Mouse (Mus musculus): ENCODE data around the gene Vps52. TPM values are rescaled to one million over a fixed set of nuclear protein-coding genes. Genes with fewer than 3 reads are reported as not detected.
"Not testable (repeated sequence)": the region's sequence is repeated elsewhere in the genome, so short reads cannot be mapped to it uniquely, and the experiment has no call there.

Vps52 gene
- polyA plus RNA-seq, 1 experiment from 2014 or later: 51.3 TPM

- WGBS: under 1% methylated on average over 36 of the region's 36 CpGs
- no peaks in the 10 kb centered on the region for H3K9me3 ChIP-seq
- H3K27me3 ChIP-seq (ENCODE audit: poor library complexity, severe bottlenecking): no peaks in the 10 kb centered on the region
- H3K4me3 ChIP-seq: peak within 1 kb of the TSS; percentile 96
- peaks cover 72% of the 10 kb centered on the region for H3K36me3 ChIP-seq (replicated peaks)
- peaks cover 26% of the 10 kb centered on the region for H3K4me1 ChIP-seq
- H3K27ac ChIP-seq: peak within 1 kb of the TSS; percentile 89
- DNase-seq (ENCODE audit: extremely low spot score, low spot score): peak; percentile 89
Measured at GRCm38 (mm10) chr17:33940206-33940805, 15.3 kb upstream of the Vps52 start, which contains the start of the genes Pfdn6 and Wdr46. Pfdn6 (minus strand) TSS chr17:33940343. Wdr46 (plus strand) TSS chr17:33940660.

GRCm38 (mm10) chr17:33940981-33941380 lies 14.6 kb upstream of the Vps52 start:
- no peaks in the 10 kb centered on the region for H3K9me3 ChIP-seq
- peak overlapping the region; percentile 89 for H3K27ac ChIP-seq
- H3K4me1 ChIP-seq: peaks cover 26% of the 10 kb centered on the region
- peaks cover 72% of the 10 kb centered on the region for H3K36me3 ChIP-seq (replicated peaks)
- H3K4me3 ChIP-seq: peak overlapping the region; percentile 96
- 3% methylated on average over 26 of the region's 26 CpGs for WGBS
- no peak for DNase-seq (ENCODE audit: extremely low spot score, low spot score)
- no peaks in the 10 kb centered on the region for H3K27me3 ChIP-seq (ENCODE audit: poor library complexity, severe bottlenecking)

GRCm38 (mm10) chr17:33941381-33941780 lies 14.2 kb upstream of the Vps52 start:
- peaks cover 26% of the 10 kb centered on the region for H3K4me1 ChIP-seq
- H3K27me3 ChIP-seq (ENCODE audit: poor library complexity, severe bottlenecking): no peaks in the 10 kb centered on the region
- H3K36me3 ChIP-seq (replicated peaks): peaks cover 72% of the 10 kb centered on the region
- peak overlapping the region; percentile 96 for H3K4me3 ChIP-seq
- peak overlapping the region; percentile 89; the same call in 1 of the 2 replicates for H3K27ac ChIP-seq
- no peaks in the 10 kb centered on the region for H3K9me3 ChIP-seq
- DNase-seq (ENCODE audit: extremely low spot score, low spot score): no peak
- 63% methylated on average over 19 of the region's 19 CpGs for whole genome bisulfite sequencing

- DNase-seq (ENCODE audit: extremely low spot score, low spot score): no peak
- peaks cover 26% of the 10 kb centered on the region for H3K4me1 ChIP-seq
- no peaks in the 10 kb centered on the region for H3K27me3 ChIP-seq (ENCODE audit: poor library complexity, severe bottlenecking)
- H3K36me3 ChIP-seq (replicated peaks): peaks cover 72% of the 10 kb centered on the region
- no peak overlapping the region for H3K4me3 ChIP-seq
- 95% methylated on average over 15 of the region's 15 CpGs for WGBS
- H3K27ac ChIP-seq: no peak overlapping the region
- H3K9me3 ChIP-seq: no peaks in the 10 kb centered on the region
Measured at GRCm38 (mm10) chr17:33943454-33943853, 12.2 kb upstream of the Vps52 start.

- no peaks in the 10 kb centered on the region for H3K9me3 ChIP-seq
- peaks cover 98% of the 10 kb centered on the region for H3K36me3 ChIP-seq (replicated peaks)
- H3K4me3 ChIP-seq: 0 out of 2 replicates have a peak overlapping the region, but pooled peaks have one; percentile 10
- no peak overlapping the region for H3K27ac ChIP-seq
- DNase-seq (ENCODE audit: extremely low spot score, low spot score): no peak
- H3K27me3 ChIP-seq (ENCODE audit: poor library complexity, severe bottlenecking): no peaks in the 10 kb centered on the region
- WGBS: 93% methylated on average over 10 of the region's 10 CpGs
- peaks cover 26% of the 10 kb centered on the region for H3K4me1 ChIP-seq
Measured at GRCm38 (mm10) chr17:33947430-33948089, 8.1 kb upstream of the Vps52 start.

GRCm38 (mm10) chr17:33948090-33948904 lies 7.3 kb upstream of the Vps52 start:
- H3K36me3 ChIP-seq (replicated peaks): peaks cover 98% of the 10 kb centered on the region
- peak overlapping the region; percentile 10; the same call in 1 of the 2 replicates for H3K4me3 ChIP-seq

GRCm38 (mm10) chr17:33948905-33949537 lies 6.6 kb upstream of the Vps52 start:
- Histone ChIP-seq H3K27me3 (ENCODE audit: poor library complexity, severe bottlenecking) (no peaks in the 10 kb centered on the region), H3K27ac (no peak overlapping the region), H3K36me3 (replicated peaks) (peaks cover 98% of the 10 kb centered on the region), H3K4me3 (no peak overlapping the region; the same call in 1 of the 2 replicates), H3K9me3 (no peaks in the 10 kb centered on the region), H3K4me1 (peaks cover 41% of the 10 kb centered on the region)
- no peak for DNase-seq (ENCODE audit: extremely low spot score, low spot score)
- WGBS: 91% methylated on average over 19 of the region's 19 CpGs

More at GRCm38 (mm10) chr17:33948090-33948904, 7.3 kb upstream of the Vps52 start:
- no peak for DNase-seq (ENCODE audit: extremely low spot score, low spot score)
- peaks cover 34% of the 10 kb centered on the region for H3K4me1 ChIP-seq
- H3K27ac ChIP-seq: no peak overlapping the region
- H3K9me3 ChIP-seq: no peaks in the 10 kb centered on the region
- WGBS: 91% methylated on average over 22 of the region's 22 CpGs
- no peaks in the 10 kb centered on the region for H3K27me3 ChIP-seq (ENCODE audit: poor library complexity, severe bottlenecking)

- WGBS: 78% methylated on average over 10 of the region's 10 CpGs
Measured at GRCm38 (mm10) chr17:33950131-33950625, 5.4 kb upstream of the Vps52 start.

GRCm38 (mm10) chr17:33951021-33951946 lies 4.3 kb upstream of the Vps52 start, which contains the start of gene B3galt4:
B3galt4 (minus strand) TSS chr17:33951488.
- Histone ChIP-seq H3K27ac (peak within 1 kb of the TSS; percentile 86), H3K9me3 (no peaks in the 10 kb centered on the region), H3K4me3 (peak within 1 kb of the TSS; percentile 56), H3K4me1 (peaks cover 50% of the 10 kb centered on the region), H3K36me3 (replicated peaks) (peaks cover 85% of the 10 kb centered on the region), H3K27me3 (ENCODE audit: poor library complexity, severe bottlenecking) (no peaks in the 10 kb centered on the region)
- WGBS: under 1% methylated on average over 45 of the region's 45 CpGs
- peak; percentile 87 for DNase-seq (ENCODE audit: extremely low spot score, low spot score)

More at GRCm38 (mm10) chr17:33950131-33950625, 5.4 kb upstream of the Vps52 start:
- no peaks in the 10 kb centered on the region for H3K27me3 ChIP-seq (ENCODE audit: poor library complexity, severe bottlenecking)
- no peak for DNase-seq (ENCODE audit: extremely low spot score, low spot score)
- H3K4me3 ChIP-seq: peak overlapping the region; percentile 56
- H3K4me1 ChIP-seq: peaks cover 49% of the 10 kb centered on the region
- H3K36me3 ChIP-seq (replicated peaks): peaks cover 96% of the 10 kb centered on the region
- H3K27ac ChIP-seq: peak overlapping the region; percentile 86
- no peaks in the 10 kb centered on the region for H3K9me3 ChIP-seq

GRCm38 (mm10) chr17:33952015-33952414 lies 3.6 kb upstream of the Vps52 start:
- peaks cover 58% of the 10 kb centered on the region for H3K4me1 ChIP-seq
- H3K9me3 ChIP-seq; DNase-seq (ENCODE audit: extremely low spot score, low spot score); H3K27me3 ChIP-seq (ENCODE audit: poor library complexity, severe bottlenecking); H3K27ac ChIP-seq: not testable (repeated sequence)
- 78% methylated on average over 13 of the region's 13 CpGs for WGBS
- H3K4me3 ChIP-seq: peak overlapping the region; percentile 56
- peaks cover 78% of the 10 kb centered on the region for H3K36me3 ChIP-seq (replicated peaks)

GRCm38 (mm10) chr17:33952879-33953278 lies 2.7 kb upstream of the Vps52 start:
- Histone ChIP-seq H3K4me3 (peak overlapping the region; percentile 71), H3K36me3 (replicated peaks) (peaks cover 72% of the 10 kb centered on the region), H3K27me3 (ENCODE audit: poor library complexity, severe bottlenecking) (no peaks in the 10 kb centered on the region), H3K27ac (peak overlapping the region; percentile 32; the same call in 1 of the 2 replicates), H3K9me3 (no peaks in the 10 kb centered on the region), H3K4me1 (peaks cover 64% of the 10 kb centered on the region)
- WGBS: 87% methylated on average over 4 of the region's 4 CpGs
- no peak for DNase-seq (ENCODE audit: extremely low spot score, low spot score)
